Mouse (Mus musculus) cerebellum, adult 2 months (tissue): ENCODE measurements around the gene Jtb.

Experiments used
- CTCF ChIP-seq: fragments of 200-500 bp; IDR thresholded peaks from 2 replicates; pipeline ENCODE4 v1.5.1; 2011; ENCODE audit warnings: low read depth, mild to moderate bottlenecking, control low read depth, low read length, moderate library complexity, borderline replicate concordance; ENCODE audit not compliant: insufficient read depth
- POLR2A ChIP-seq: fragments of 200-500 bp; IDR thresholded peaks from 2 replicates; pipeline ENCODE4 v1.6.1; 2011; ENCODE audit warnings: low read length, control low read depth, borderline replicate concordance; ENCODE audit not compliant: insufficient read depth

DNA sequence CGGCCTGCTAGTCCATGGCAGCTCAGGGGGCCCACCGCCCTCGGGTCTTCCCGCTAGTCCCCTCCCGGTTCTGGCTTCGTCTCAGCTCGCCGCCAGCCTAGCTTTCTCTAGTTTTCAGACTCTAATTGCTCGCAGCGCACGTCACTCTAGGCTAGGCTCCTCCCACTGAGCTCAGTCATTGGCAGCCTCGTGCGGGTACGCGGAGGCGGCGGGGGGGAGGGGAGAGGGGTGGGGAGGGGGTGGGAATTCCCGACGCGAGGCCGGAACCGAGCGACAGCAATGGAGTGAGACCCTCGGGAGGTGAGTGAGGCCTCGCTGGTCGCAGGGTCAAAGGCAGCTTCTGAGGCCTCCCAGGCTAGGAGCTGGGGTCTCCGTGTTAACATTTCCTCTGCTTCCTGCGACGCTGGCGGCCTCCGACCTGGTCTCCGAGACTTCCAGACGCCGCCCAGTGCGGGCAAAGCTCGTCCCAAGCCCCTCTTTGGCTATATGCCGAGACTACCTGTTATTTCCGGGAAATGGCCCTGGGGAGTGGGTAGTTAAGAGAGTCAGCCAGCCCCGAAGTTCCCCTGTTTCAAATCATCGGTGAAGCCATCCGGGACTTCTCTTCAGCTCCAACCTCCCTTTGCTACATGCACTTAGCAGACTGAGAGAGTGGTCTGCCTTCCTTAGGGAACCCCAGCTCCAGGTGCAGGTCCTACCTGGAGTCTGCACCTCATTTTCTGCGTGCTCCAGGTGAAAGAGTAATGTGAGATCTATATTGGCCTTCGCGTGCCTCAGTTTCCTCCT lies 16.8 kb downstream of the Jtb start, which contains the start of gene Slc39a1:
- TF ChIP-seq POLR2A = peak; percentile 49; the same call in 1 of the 2 replicates
- TF ChIP-seq CTCF = no peak
